Mouse (Mus musculus) neural tube, embryonic 12.5 days (tissue): ENCODE data around the gene Trpv5. TPM values are rescaled to one million over a fixed set of nuclear protein-coding genes. Genes with fewer than 3 reads are reported as not detected.

Experiments
- ATAC-seq: fragments of 200-750 bp; cut with Nextera tagmentation; 2 replicates; pipeline ENCODE4 v1.8.0; 2017; ENCODE audit warnings: low read depth, mild to moderate bottlenecking, moderate TSS enrichment, moderate library complexity; ENCODE audit not compliant: low FRiP score
- H3K27ac ChIP-seq: fragments of 300-500 bp; sonication (generic); 2 replicates; pipeline ENCODE4 v1.5.1; 2016
- H3K27me3 ChIP-seq: fragments of 300-500 bp; sonication (generic); replicated peaks from 2 replicates; pipeline ENCODE4 v1.6.1; 2016; ENCODE audit warnings: mild to moderate bottlenecking
- H3K36me3 ChIP-seq: fragments of 300-500 bp; sonication (generic); 2 replicates; pipeline ENCODE4 v1.6.1; 2016; ENCODE audit warnings: mild to moderate bottlenecking
- H3K4me1 ChIP-seq: fragments of 300-500 bp; sonication (generic); 2 replicates; pipeline ENCODE4 v1.6.1; 2016
- H3K4me2 ChIP-seq: fragments of 300-500 bp; sonication (generic); replicated peaks from 2 replicates; pipeline ENCODE4 v1.6.1; 2016; ENCODE audit warnings: mild to moderate bottlenecking
- H3K4me3 ChIP-seq: fragments of 300-500 bp; sonication (generic); 2 replicates; pipeline ENCODE4 v1.5.1; 2016
- H3K9ac ChIP-seq: fragments of 300-500 bp; sonication (generic); 2 replicates; pipeline ENCODE4 v1.6.1; 2016; ENCODE audit warnings: mild to moderate bottlenecking
- H3K9me3 ChIP-seq: fragments of 300-500 bp; sonication (generic); 2 replicates; pipeline ENCODE4 v1.6.1; 2016; ENCODE audit warnings: mild to moderate bottlenecking
- WGBS: fragments of 180-500 bp; shearing (Covaris S2); methylation state at CpG from one replicate; pipeline ENCODE4 v1.1.7; 2016; 5-methylcytosine and 5-hydroxymethylcytosine counted together
- polyA plus RNA-seq: library from polyadenylated mRNA; unstranded; fragments of >200 nt; fragmentation: Nextera tagmentation; extraction: Ambion mirVana; gene quantifications from 2 replicates; pipeline ENCODE4 v1.2.1, GENCODE M21; 2016

Trpv5 gene
- polyA plus RNA-seq, 1 experiment from 2014 or later, result not detected

- Histone ChIP-seq H3K4me3 (no peak overlapping the region), H3K27me3 (no peaks in the 10 kb centered on the region), H3K9ac (no peak overlapping the region), H3K4me2 (no peak overlapping the region), H3K4me1 (no peaks in the 10 kb centered on the region), H3K9me3 (no peaks in the 10 kb centered on the region), H3K36me3 (no peaks in the 10 kb centered on the region), H3K27ac (no peak overlapping the region)
- no peak for ATAC-seq
- 81% methylated on average over 5 of the region's 5 CpGs for WGBS
Measured at GRCm38 (mm10) chr6:41681656-41682055, 1.1 kb upstream of the Trpv5 start.

GRCm38 (mm10) chr6:41676530-41676929 is 4.0 kb downstream of the Trpv5 start:
- Histone ChIP-seq H3K4me2 (no peak overlapping the region), H3K4me1 (no peaks in the 10 kb centered on the region), H3K9me3 (no peaks in the 10 kb centered on the region), H3K4me3 (no peak overlapping the region), H3K27me3 (no peaks in the 10 kb centered on the region), H3K27ac (no peak overlapping the region), H3K36me3 (no peaks in the 10 kb centered on the region), H3K9ac (no peak overlapping the region)
- no peak for ATAC-seq
- WGBS, result 87% methylated on average over 2 of the region's 2 CpGs

GRCm38 (mm10) chr6:41662320-41662719 is 18.2 kb downstream of the Trpv5 start:
- no peaks in the 10 kb centered on the region for H3K27me3 ChIP-seq
- H3K36me3 ChIP-seq, result no peaks in the 10 kb centered on the region
- H3K4me3 ChIP-seq, result no peak overlapping the region
- WGBS, result 26% methylated on average over 2 of the region's 2 CpGs
- no peaks in the 10 kb centered on the region for H3K9me3 ChIP-seq
- ATAC-seq, result no peak
- H3K4me2 ChIP-seq, result no peak overlapping the region
- H3K4me1 ChIP-seq, result no peaks in the 10 kb centered on the region
- no peak overlapping the region for H3K27ac ChIP-seq
- H3K9ac ChIP-seq, result no peak overlapping the region

GRCm38 (mm10) chr6:41658487-41658886 is 22.1 kb downstream of the Trpv5 start:
- H3K9ac ChIP-seq, result no peak overlapping the region
- ATAC-seq, result no peak
- H3K9me3 ChIP-seq, result no peaks in the 10 kb centered on the region
- H3K36me3 ChIP-seq, result no peaks in the 10 kb centered on the region
- no peak overlapping the region for H3K4me2 ChIP-seq
- H3K4me3 ChIP-seq, result no peak overlapping the region
- H3K27me3 ChIP-seq, result no peaks in the 10 kb centered on the region
- no peak overlapping the region for H3K27ac ChIP-seq
- H3K4me1 ChIP-seq, result no peaks in the 10 kb centered on the region
- 89% methylated on average over 1 of the region's 1 CpGs for whole genome bisulfite sequencing

GRCm38 (mm10) chr6:41654648-41655047 is 25.9 kb downstream of the Trpv5 start:
- Histone ChIP-seq H3K27me3 (no peaks in the 10 kb centered on the region), H3K9ac (no peak overlapping the region), H3K4me1 (no peaks in the 10 kb centered on the region), H3K36me3 (no peaks in the 10 kb centered on the region), H3K27ac (no peak overlapping the region), H3K4me3 (no peak overlapping the region), H3K4me2 (no peak overlapping the region), H3K9me3 (no peaks in the 10 kb centered on the region)
- WGBS, result 89% methylated on average over 8 of the region's 8 CpGs
- no peak for ATAC-seq

- Histone ChIP-seq H3K4me3 (no peak overlapping the region), H3K4me1 (no peaks in the 10 kb centered on the region), H3K27ac (no peak overlapping the region), H3K27me3 (no peaks in the 10 kb centered on the region), H3K36me3 (no peaks in the 10 kb centered on the region), H3K9me3 (no peaks in the 10 kb centered on the region), H3K9ac (no peak overlapping the region), H3K4me2 (no peak overlapping the region)
- ATAC-seq, result no peak
- 92% methylated on average over 5 of the region's 5 CpGs for WGBS
Measured at GRCm38 (mm10) chr6:41653173-41653572, 27.4 kb downstream of the Trpv5 start.

- Histone ChIP-seq H3K9me3 (no peaks in the 10 kb centered on the region), H3K4me1 (no peaks in the 10 kb centered on the region), H3K36me3 (no peaks in the 10 kb centered on the region), H3K27ac (no peak overlapping the region), H3K27me3 (no peaks in the 10 kb centered on the region), H3K9ac (no peak overlapping the region), H3K4me3 (no peak overlapping the region), H3K4me2 (no peak overlapping the region)
- ATAC-seq, result no peak
Measured at GRCm38 (mm10) chr6:41646672-41647071, 33.9 kb downstream of the Trpv5 start.

- Histone ChIP-seq H3K36me3 (no peaks in the 10 kb centered on the region), H3K27me3 (no peaks in the 10 kb centered on the region), H3K4me3 (no peak overlapping the region), H3K4me1 (no peaks in the 10 kb centered on the region), H3K4me2 (no peak overlapping the region), H3K9ac (no peak overlapping the region), H3K9me3 (no peaks in the 10 kb centered on the region), H3K27ac (no peak overlapping the region)
- no peak for ATAC-seq
- WGBS, result 91% methylated on average over 3 of the region's 3 CpGs
Measured at GRCm38 (mm10) chr6:41646220-41646619, 34.3 kb downstream of the Trpv5 start.

GRCm38 (mm10) chr6:41643227-41643626 is 37.3 kb downstream of the Trpv5 start:
- no peak overlapping the region for H3K4me2 ChIP-seq
- no peak overlapping the region for H3K27ac ChIP-seq
- H3K4me1 ChIP-seq, result no peaks in the 10 kb centered on the region
- 92% methylated on average over 3 of the region's 3 CpGs for WGBS
- no peak overlapping the region for H3K9ac ChIP-seq
- no peaks in the 10 kb centered on the region for H3K9me3 ChIP-seq
- no peaks in the 10 kb centered on the region for H3K36me3 ChIP-seq
- H3K4me3 ChIP-seq, result no peak overlapping the region
- no peaks in the 10 kb centered on the region for H3K27me3 ChIP-seq
- ATAC-seq, result no peak

GRCm38 (mm10) chr6:41642765-41643164 is 37.8 kb downstream of the Trpv5 start:
- 91% methylated on average over 4 of the region's 4 CpGs for WGBS
- no peaks in the 10 kb centered on the region for H3K4me1 ChIP-seq
- no peaks in the 10 kb centered on the region for H3K9me3 ChIP-seq
- no peaks in the 10 kb centered on the region for H3K36me3 ChIP-seq
- no peak overlapping the region for H3K4me2 ChIP-seq
- H3K27ac ChIP-seq, result no peak overlapping the region
- no peaks in the 10 kb centered on the region for H3K27me3 ChIP-seq
- H3K4me3 ChIP-seq, result no peak overlapping the region
- ATAC-seq, result no peak
- H3K9ac ChIP-seq, result no peak overlapping the region

GRCm38 (mm10) chr6:41641173-41641866 is 39.2 kb downstream of the Trpv5 start:
- H3K9ac ChIP-seq, result no peak overlapping the region
- no peaks in the 10 kb centered on the region for H3K27me3 ChIP-seq
- no peak overlapping the region for H3K27ac ChIP-seq
- no peaks in the 10 kb centered on the region for H3K9me3 ChIP-seq
- no peaks in the 10 kb centered on the region for H3K4me1 ChIP-seq
- 86% methylated on average over 6 of the region's 6 CpGs for WGBS
- H3K4me3 ChIP-seq, result no peak overlapping the region
- no peak overlapping the region for H3K4me2 ChIP-seq
- ATAC-seq, result no peak
- no peaks in the 10 kb centered on the region for H3K36me3 ChIP-seq

GRCm38 (mm10) chr6:41640449-41640848 is 40.1 kb downstream of the Trpv5 start:
- H3K9ac ChIP-seq, result no peak overlapping the region
- H3K4me2 ChIP-seq, result no peak overlapping the region
- WGBS, result 55% methylated on average over 3 of the region's 3 CpGs
- no peaks in the 10 kb centered on the region for H3K9me3 ChIP-seq
- no peak for ATAC-seq
- no peaks in the 10 kb centered on the region for H3K36me3 ChIP-seq
- no peak overlapping the region for H3K4me3 ChIP-seq
- no peaks in the 10 kb centered on the region for H3K27me3 ChIP-seq
- H3K4me1 ChIP-seq, result no peaks in the 10 kb centered on the region
- no peak overlapping the region for H3K27ac ChIP-seq

GRCm38 (mm10) chr6:41637927-41638506 is 42.6 kb downstream of the Trpv5 start:
- Histone ChIP-seq H3K27ac (no peak overlapping the region), H3K4me1 (no peaks in the 10 kb centered on the region), H3K36me3 (no peaks in the 10 kb centered on the region), H3K27me3 (no peaks in the 10 kb centered on the region), H3K9me3 (no peaks in the 10 kb centered on the region), H3K4me2 (no peak overlapping the region), H3K9ac (no peak overlapping the region), H3K4me3 (no peak overlapping the region)
- WGBS, result 80% methylated on average over 6 of the region's 6 CpGs
- no peak for ATAC-seq
